Mouse (Mus musculus): ENCODE measurements around the gene Mrpl32.

Gene Mrpl32

DNA sequence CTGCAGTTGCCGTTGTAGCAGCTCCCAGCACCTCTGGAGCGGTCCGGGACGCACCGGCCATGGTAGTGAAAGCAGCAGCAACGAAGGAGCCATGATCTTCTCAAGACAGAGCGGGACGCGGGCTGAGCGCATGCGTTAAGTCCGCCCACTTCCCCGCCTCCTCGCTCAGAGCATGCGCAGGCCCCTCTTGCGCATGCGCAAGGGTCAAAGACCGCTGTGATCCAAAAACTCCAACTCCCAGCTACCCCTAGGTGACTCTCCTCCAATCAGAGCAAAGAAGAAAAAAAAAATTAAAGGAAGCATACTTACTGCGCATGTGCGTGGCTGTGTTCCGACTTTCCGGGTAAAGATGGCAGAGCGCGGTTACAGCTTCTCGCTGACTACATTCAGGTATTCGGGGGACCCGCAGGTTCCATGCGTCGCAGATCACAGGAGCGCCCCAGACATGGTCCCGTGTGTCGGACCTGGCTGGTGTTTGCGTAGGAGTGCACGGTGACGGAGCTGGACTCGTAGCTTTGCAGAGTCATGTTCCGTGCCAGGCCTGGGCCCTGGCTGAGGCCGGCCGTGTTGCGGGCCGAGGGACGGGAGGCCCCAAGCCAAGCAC, at the start of gene Mrpl32, which contains the start of gene Psma2:
Gene Mrpl32 (minus strand): TSS at position 240 of the 604 bp plus-strand sequence.
Gene Psma2 (plus strand): TSS at position 315 of the 604 bp plus-strand sequence.
- DNase-seq (ENCODE audit: low spot score in 2 of 2), result peak; percentile 87 to 93

DNA sequence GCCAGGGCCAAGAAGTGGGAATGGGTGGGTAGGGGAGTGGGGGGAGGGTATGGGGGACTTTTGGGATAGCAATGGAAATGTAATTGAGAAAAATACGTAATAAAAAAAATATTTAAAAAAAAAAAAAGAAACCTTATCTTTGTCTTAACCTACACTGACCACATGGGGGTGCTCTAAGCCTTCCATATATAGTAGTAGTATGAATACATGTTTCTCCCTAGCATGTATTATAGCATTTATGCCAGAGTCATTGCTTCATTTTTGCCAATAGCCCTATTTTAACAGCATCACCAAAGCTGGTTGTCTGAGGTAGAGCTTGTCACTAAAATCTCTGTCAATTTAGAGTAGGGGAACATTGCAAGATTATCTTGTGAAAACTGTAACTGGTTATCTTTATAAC, 36.3 kb upstream of the Mrpl32 start:
- DNase-seq (ENCODE audit: low spot score in 2 of 2), result no peak

DNA sequence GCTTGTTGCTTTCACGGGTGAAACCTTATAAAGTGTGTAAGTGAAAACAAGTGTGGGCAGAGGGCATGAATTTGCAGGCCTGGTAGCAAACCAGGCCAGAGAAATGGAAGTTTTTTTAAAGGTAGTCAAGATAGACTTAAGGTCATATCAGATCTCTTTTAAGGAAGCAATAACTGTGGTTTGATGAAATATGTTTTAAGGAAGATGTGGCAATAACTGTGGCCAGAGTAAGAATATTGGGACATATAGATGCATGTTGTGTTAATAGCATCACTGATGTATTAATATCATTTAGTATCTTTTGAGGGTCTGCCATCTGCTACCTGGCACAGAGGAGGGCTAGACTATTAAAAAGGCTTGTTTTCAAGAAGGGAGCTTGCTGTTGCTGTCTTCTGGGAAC, 27.0 kb upstream of the Mrpl32 start:
- DNase-seq (ENCODE audit: low spot score in 2 of 2), result no peak

DNA sequence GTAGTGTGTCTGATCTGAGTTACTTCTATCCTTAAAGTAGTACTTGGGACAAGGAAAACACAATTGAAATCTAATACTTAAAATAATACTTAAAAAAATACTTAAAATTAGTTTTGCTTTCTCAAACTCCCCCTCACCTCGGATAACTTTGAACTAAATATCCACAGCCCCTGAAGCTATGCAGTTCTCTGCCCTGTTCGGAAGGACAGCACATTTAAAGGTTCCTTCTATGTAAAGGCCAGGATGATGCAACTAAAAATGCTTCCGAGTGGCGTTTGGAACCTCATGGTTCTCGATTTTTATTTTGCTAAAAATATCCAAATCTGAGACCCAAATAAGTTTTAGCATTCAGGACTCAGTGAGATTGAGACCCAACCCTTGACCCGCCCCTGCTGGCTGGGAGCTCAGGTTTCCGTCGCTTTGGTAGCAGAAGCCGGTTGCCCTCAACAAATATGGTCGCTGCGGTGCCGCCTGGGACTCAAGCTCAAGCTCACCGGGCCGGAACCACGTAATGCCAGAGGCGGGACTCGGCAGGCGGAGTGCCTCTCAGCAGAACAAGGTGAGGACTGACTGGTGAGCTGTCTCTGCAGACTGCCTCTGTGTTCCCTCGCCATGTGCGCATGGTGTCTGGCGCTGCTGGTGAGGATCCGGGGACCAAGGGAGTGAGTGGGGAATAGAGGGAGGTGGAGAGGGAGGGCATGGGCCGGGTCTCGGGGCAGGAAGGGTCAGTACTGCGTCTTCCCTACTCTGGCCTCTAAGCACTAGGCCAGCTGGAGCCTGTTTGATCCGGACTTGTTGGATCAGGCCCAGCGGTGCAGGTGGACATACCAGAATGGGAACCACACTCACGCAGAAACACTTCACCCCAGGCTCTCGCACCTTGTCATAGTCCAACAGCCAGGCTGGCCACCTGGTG, 17.0 kb upstream of the Mrpl32 start, which contains the start of gene AW209491:
Gene AW209491 (plus strand): TSS at position 429 of the 916 bp plus-strand sequence.
- peak; percentile 91 to 92 for DNase-seq (ENCODE audit: low spot score in 2 of 2)

DNA sequence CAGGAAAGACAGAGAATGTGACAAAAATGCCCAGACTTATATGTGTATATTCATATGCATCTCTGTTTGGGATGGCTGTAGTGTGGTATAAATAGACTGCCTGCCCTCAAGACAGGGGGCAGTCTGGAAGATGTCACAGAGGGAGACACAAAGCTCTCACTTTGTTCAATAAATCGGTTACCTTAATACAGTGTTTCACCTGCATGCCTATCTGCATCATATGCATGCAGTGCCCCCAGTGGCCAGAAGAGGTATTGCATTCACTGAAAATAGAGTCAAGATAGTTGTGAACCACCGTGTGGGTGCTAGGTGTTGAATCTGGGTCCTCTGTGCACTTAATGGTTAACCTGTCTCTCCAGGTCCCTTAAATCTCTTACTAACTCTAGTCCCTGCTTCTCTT, 5.8 kb upstream of the Mrpl32 start:
- peak; percentile 44 to 57 for DNase-seq (ENCODE audit: low spot score in 2 of 2)

DNA sequence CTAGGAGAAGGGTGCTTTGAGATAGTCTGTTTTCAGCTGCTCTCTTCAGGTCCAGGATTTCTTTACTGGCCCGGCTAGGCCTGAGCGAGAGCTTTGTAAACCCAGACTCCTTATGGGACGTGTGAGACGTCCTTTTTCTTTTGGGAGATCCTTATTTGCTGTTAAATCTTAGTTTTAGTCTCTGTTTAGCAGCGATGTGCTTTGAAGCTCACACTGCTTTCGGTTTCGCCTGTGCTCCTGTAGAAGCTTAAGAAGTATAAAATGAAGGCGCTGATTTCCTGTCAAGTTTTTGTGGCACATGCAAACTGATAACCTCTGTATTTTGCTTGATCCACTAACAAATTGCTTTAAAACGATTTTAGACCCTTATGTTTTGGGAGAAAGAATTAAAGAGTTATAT, 588 bp upstream of the Mrpl32 start:
- DNase-seq (ENCODE audit: low spot score in 2 of 2), result no peak

DNA sequence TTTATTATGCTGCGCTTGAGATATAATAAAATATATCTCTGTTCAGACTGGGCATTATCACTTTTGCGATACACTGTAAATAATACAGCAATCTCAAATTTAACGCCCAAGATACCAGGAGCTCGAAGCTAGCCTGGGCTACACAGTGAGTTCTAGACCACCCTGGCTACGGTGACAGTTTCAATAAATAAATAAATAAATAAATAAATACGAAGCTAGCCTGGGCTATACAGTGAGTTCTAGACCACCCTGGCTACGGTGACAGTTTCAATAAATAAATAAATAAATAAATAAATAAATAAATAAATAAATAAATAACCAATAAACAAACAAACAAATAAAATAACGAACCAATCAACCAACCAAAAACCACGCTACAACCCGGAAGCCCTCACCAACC, 502 bp downstream of the Mrpl32 start:
- DNase-seq (ENCODE audit: low spot score in 2 of 2), result no peak

DNA sequence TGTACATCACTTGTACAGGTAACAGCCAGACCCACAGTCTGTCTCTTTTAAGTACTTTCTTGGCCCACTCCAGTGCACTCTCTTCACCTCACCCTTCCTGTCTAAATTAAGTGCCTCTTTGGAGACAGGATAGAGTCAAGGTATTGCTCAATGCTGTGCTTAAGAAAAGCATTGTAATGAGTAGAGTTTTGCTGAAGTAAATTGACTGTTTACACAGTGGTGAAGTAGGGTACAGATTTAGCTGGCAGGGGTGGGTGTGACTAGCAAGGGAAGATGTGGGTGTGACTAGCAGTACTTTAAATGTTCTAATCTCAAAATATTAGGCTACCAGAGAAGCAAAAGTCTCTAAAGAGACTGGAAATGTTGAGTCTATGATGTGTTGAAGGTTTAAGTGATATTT, 5.3 kb downstream of the Mrpl32 start:
- DNase-seq (ENCODE audit: low spot score in 2 of 2), result no peak

DNA sequence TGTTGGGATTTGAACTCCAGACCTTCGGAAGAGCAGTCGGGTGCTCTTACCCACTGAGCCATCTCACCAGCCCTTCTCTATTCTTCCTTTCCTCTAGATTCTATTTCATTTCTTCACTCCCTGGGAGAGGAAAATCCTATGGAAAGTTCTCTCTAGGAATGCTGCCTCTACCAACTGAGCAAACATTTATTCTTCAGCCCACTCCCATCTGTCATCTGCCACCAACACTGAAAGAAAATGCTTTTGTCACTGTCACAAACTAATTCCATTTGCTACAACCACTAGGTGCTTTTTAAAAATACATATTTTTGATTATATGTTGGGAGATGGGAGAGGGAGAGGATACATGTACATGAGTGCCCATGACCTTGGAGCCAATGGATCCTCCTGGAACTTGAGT, 10.2 kb downstream of the Mrpl32 start:
- no peak for DNase-seq (ENCODE audit: low spot score in 2 of 2)

DNA sequence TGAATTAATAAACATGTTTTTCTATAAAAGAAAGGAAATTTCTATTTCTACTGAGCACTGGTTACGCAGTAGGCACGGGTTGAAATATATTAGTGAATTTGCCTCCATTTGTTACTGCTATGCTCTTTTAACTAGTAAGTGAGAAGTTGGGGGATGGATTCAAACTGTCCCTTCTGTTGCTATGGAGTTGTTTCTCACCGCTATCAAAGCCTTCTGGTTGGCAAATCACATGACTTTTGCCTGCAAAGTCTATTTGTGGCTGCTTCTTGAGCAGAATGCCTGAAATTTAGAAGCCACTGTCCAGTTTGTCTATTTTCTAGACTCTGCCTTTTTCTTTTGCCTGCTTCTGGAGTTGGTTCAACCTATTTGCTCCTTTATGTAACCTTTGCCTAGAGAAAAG, 32.6 kb downstream of the Mrpl32 start:
- no peak for DNase-seq (ENCODE audit: low spot score in 2 of 2)

DNA sequence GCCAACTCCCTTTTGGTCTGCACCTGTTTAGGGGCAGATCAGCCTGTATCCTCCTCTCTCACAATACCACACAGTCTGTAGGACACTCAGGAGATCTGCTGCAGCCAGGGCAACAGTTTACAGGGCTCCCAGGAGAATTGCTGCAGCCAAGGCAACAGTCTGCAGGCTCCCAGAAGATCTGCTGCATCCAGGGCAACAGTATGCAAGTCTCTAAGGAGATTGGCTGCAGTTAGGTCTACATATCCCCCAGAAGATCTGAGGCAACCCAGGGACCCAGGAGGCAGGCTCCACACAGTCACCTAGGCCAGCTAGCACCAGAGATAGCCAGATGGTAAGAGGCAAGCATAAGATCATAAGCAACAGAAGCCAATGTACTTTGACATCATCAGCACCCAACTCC, 38.8 kb downstream of the Mrpl32 start:
- no peak for DNase-seq (ENCODE audit: low spot score in 2 of 2)

DNA sequence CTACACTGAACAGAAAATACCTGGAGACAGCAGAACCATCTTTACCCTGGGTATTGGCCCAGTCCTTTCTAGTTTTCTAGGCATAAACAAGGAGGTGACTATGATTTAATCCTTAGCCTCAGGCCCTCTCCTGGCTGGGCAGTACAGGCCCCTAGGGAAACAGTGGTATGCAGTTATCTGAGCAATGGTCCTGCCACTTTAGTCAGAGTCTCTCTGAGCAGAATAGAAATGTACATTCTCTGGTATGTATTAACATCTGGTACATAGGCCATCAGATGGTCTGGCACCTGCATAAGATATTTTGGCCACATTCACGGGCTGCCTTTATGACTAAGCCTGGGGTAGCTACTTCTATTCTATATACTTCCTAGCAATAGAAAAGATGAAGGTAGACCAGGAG, 51.6 kb downstream of the Mrpl32 start:
- no peak for DNase-seq (ENCODE audit: low spot score in 2 of 2)

Measured in frontal cortex, postnatal 25 days (tissue).